Mouse (Mus musculus): ENCODE results near the gene Pnpla2. TPM values are rescaled to one million over a fixed set of nuclear protein-coding genes. Genes with fewer than 3 reads are reported as not detected.

Gene Pnpla2
- polyA plus RNA-seq, 1 experiment, result 27.5 TPM

GRCm38 (mm10) chr7:141431434-141432185 is 23.4 kb upstream of the Pnpla2 start:
- DNase-seq (ENCODE audit: extremely low spot score in 1 of 2, low spot score in 1 of 2), result no peak

GRCm38 (mm10) chr7:141432186-141432611 is 22.8 kb upstream of the Pnpla2 start:
- DNase-seq (ENCODE audit: extremely low spot score in 1 of 2, low spot score in 1 of 2), result no peak

GRCm38 (mm10) chr7:141432741-141433516 is 22.1 kb upstream of the Pnpla2 start:
- no peak for DNase-seq (ENCODE audit: extremely low spot score in 1 of 2, low spot score in 1 of 2)

GRCm38 (mm10) chr7:141433517-141434400 is 21.2 kb upstream of the Pnpla2 start:
- DNase-seq (ENCODE audit: extremely low spot score in 1 of 2, low spot score in 1 of 2), result no peak

- peak in 1 of 2 experiments; percentile 80 for DNase-seq (ENCODE audit: extremely low spot score in 1 of 2, low spot score in 1 of 2)
Observed at GRCm38 (mm10) chr7:141434464-141434863, 20.5 kb upstream of the Pnpla2 start.

GRCm38 (mm10) chr7:141435129-141435855 is 19.7 kb upstream of the Pnpla2 start:
- peak in 1 of 2 experiments; percentile 65 for DNase-seq (ENCODE audit: extremely low spot score in 1 of 2, low spot score in 1 of 2)

- no peak for DNase-seq (ENCODE audit: extremely low spot score in 1 of 2, low spot score in 1 of 2)
Observed at GRCm38 (mm10) chr7:141435856-141436522, 19.0 kb upstream of the Pnpla2 start.

- DNase-seq (ENCODE audit: extremely low spot score in 1 of 2, low spot score in 1 of 2), result no peak
Observed at GRCm38 (mm10) chr7:141436523-141436892, 18.5 kb upstream of the Pnpla2 start.

- peak in 1 of 2 experiments; percentile 81 for DNase-seq (ENCODE audit: extremely low spot score in 1 of 2, low spot score in 1 of 2)
Observed at GRCm38 (mm10) chr7:141437178-141438120, 17.5 kb upstream of the Pnpla2 start, which contains the start of gene Slc25a22. Gene Slc25a22 (minus strand): TSS chr7:141437892.

GRCm38 (mm10) chr7:141438201-141438968 is 16.6 kb upstream of the Pnpla2 start:
- DNase-seq (ENCODE audit: extremely low spot score in 1 of 2, low spot score in 1 of 2), result no peak

GRCm38 (mm10) chr7:141439140-141439679 is 15.8 kb upstream of the Pnpla2 start:
- DNase-seq (ENCODE audit: extremely low spot score in 1 of 2, low spot score in 1 of 2), result no peak

- DNase-seq (ENCODE audit: extremely low spot score in 1 of 2, low spot score in 1 of 2), result no peak
Observed at GRCm38 (mm10) chr7:141439811-141440210, 15.2 kb upstream of the Pnpla2 start.

GRCm38 (mm10) chr7:141440613-141441012 is 14.4 kb upstream of the Pnpla2 start:
- DNase-seq (ENCODE audit: extremely low spot score in 1 of 2, low spot score in 1 of 2), result peak in 1 of 2 experiments; percentile 63

- no peak for DNase-seq (ENCODE audit: extremely low spot score in 1 of 2, low spot score in 1 of 2)
Observed at GRCm38 (mm10) chr7:141441460-141441859, 13.5 kb upstream of the Pnpla2 start.

- DNase-seq (ENCODE audit: extremely low spot score in 1 of 2, low spot score in 1 of 2), result no peak
Observed at GRCm38 (mm10) chr7:141442199-141442598, 12.8 kb upstream of the Pnpla2 start.

GRCm38 (mm10) chr7:141443081-141443821 is 11.7 kb upstream of the Pnpla2 start:
- no peak for DNase-seq (ENCODE audit: extremely low spot score in 1 of 2, low spot score in 1 of 2)

- DNase-seq (ENCODE audit: extremely low spot score in 1 of 2, low spot score in 1 of 2), result no peak
Observed at GRCm38 (mm10) chr7:141443828-141444237, 11.2 kb upstream of the Pnpla2 start, which contains the start of gene Pidd1. Gene Pidd1 (minus strand): TSS chr7:141444025.
